Mouse (Mus musculus) forebrain, embryonic 16.5 days (tissue): ENCODE measurements around the gene Twnk. TPM values are rescaled to one million over a fixed set of nuclear protein-coding genes. Genes with fewer than 3 reads are reported as not detected.

Experiments
- ATAC-seq: fragments of 200-750 bp; cut with Nextera tagmentation; 2 replicates; pipeline ENCODE4 v1.8.0; 2017; ENCODE audit warnings: mild to moderate bottlenecking, moderate library complexity
- H3K27ac ChIP-seq: fragments of 300-500 bp; sonication (generic); 2 replicates; pipeline ENCODE4 v1.5.1; 2014; ENCODE audit warnings: low read length, control low read depth
- H3K27me3 ChIP-seq: fragments of 300-500 bp; sonication (generic); replicated peaks from 2 replicates; pipeline ENCODE4 v1.6.1; 2014; ENCODE audit warnings: low read length; ENCODE audit not compliant: control insufficient read depth, insufficient read depth
- H3K36me3 ChIP-seq: fragments of 300-500 bp; sonication (generic); 2 replicates; pipeline ENCODE4 v1.6.1; 2014; ENCODE audit not compliant: control insufficient read depth, insufficient read depth
- H3K4me1 ChIP-seq: fragments of 300-500 bp; sonication (generic); replicated peaks from 2 replicates; pipeline ENCODE4 v1.6.1; 2014; ENCODE audit warnings: low read length; ENCODE audit not compliant: control insufficient read depth, insufficient read depth
- H3K4me2 ChIP-seq: fragments of 300-500 bp; sonication (generic); 2 replicates; pipeline ENCODE4 v1.6.1; 2014; ENCODE audit warnings: mild to moderate bottlenecking, low read length, control low read depth
- H3K4me3 ChIP-seq: fragments of 300-500 bp; sonication (generic); replicated peaks from 2 replicates; pipeline ENCODE4 v1.5.1; 2014; ENCODE audit warnings: mild to moderate bottlenecking, low read length, control low read depth
- H3K9ac ChIP-seq: fragments of 300-500 bp; sonication (generic); replicated peaks from 2 replicates; pipeline ENCODE4 v1.6.1; 2014; ENCODE audit warnings: low read depth, low read length, control low read depth
- H3K9me3 ChIP-seq: fragments of 300-500 bp; sonication (generic); 2 replicates; pipeline ENCODE4 v1.6.1; 2016; ENCODE audit warnings: low read length; ENCODE audit not compliant: control insufficient read depth
- WGBS: fragments of 180-500 bp; shearing (Covaris S2); extraction: QIAGEN DNeasy Blood & Tissue Kit; methylation state at CpG from one replicate; pipeline ENCODE4 v1.1.7; 2014; 5-methylcytosine and 5-hydroxymethylcytosine counted together
- polyA plus RNA-seq: library from polyadenylated mRNA; unstranded; fragments of >200 nt; fragmentation: Nextera tagmentation; extraction: Ambion mirVana; gene quantifications from 2 replicates; pipeline ENCODE4 v1.2.1, GENCODE M21; 2015

Gene Twnk
- polyA plus RNA-seq, 1 experiment from 2014 or later: 24.6 TPM

- peaks cover 3% of the 10 kb centered on the region; the same call in 1 of the 2 replicates for H3K36me3 ChIP-seq
- H3K9me3 ChIP-seq: no peaks in the 10 kb centered on the region
- H3K4me3 ChIP-seq: no peak overlapping the region
- H3K4me2 ChIP-seq: no peak overlapping the region
- peaks cover 38% of the 10 kb centered on the region for H3K4me1 ChIP-seq
- 61% methylated on average over 7 of the region's 7 CpGs for WGBS
- no peak overlapping the region for H3K9ac ChIP-seq
- no peak overlapping the region for H3K27ac ChIP-seq
- H3K27me3 ChIP-seq: no peaks in the 10 kb centered on the region
- no peak for ATAC-seq
These were observed 13.2 kb upstream of the Twnk start for GRCm38 (mm10) chr19:44992246-44992645.

GRCm38 (mm10) chr19:44992712-44993111 lies 12.8 kb upstream of the Twnk start:
- peaks cover 33% of the 10 kb centered on the region for H3K4me1 ChIP-seq

GRCm38 (mm10) chr19:44997786-44998185 lies 7.7 kb upstream of the Twnk start:
- Histone ChIP-seq H3K36me3 (peaks cover 22% of the 10 kb centered on the region), H3K27me3 (no peaks in the 10 kb centered on the region), H3K9ac (no peak overlapping the region), H3K4me2 (no peak overlapping the region), H3K4me3 (no peak overlapping the region), H3K4me1 (no peaks in the 10 kb centered on the region), H3K9me3 (no peaks in the 10 kb centered on the region), H3K27ac (no peak overlapping the region)
- WGBS: 91% methylated on average over 11 of the region's 11 CpGs
- ATAC-seq: no peak

More at GRCm38 (mm10) chr19:44992712-44993111, 12.8 kb upstream of the Twnk start:
- ATAC-seq: no peak
- Histone ChIP-seq H3K4me3 (no peak overlapping the region), H3K36me3 (peaks cover 3% of the 10 kb centered on the region; the same call in 1 of the 2 replicates), H3K4me2 (no peak overlapping the region), H3K9me3 (no peaks in the 10 kb centered on the region), H3K27ac (no peak overlapping the region), H3K9ac (no peak overlapping the region), H3K27me3 (no peaks in the 10 kb centered on the region)
- 67% methylated on average over 7 of the region's 7 CpGs for WGBS

GRCm38 (mm10) chr19:44999647-45000046 lies 5.8 kb upstream of the Twnk start:
- Histone ChIP-seq H3K9ac (no peak overlapping the region), H3K4me2 (no peak overlapping the region), H3K27me3 (no peaks in the 10 kb centered on the region), H3K9me3 (no peaks in the 10 kb centered on the region), H3K27ac (no peak overlapping the region), H3K36me3 (peaks cover 22% of the 10 kb centered on the region), H3K4me3 (no peak overlapping the region), H3K4me1 (no peaks in the 10 kb centered on the region)
- 95% methylated on average over 8 of the region's 8 CpGs for WGBS
- no peak for ATAC-seq

GRCm38 (mm10) chr19:45002301-45002700 lies 3.2 kb upstream of the Twnk start:
- no peak for ATAC-seq
- H3K36me3 ChIP-seq: peaks cover 19% of the 10 kb centered on the region
- WGBS: 68% methylated on average over 3 of the region's 3 CpGs
- no peak overlapping the region for H3K4me3 ChIP-seq
- H3K27ac ChIP-seq: no peak overlapping the region
- H3K4me1 ChIP-seq: peaks cover 16% of the 10 kb centered on the region
- H3K9ac ChIP-seq: no peak overlapping the region
- no peak overlapping the region for H3K4me2 ChIP-seq
- H3K27me3 ChIP-seq: no peaks in the 10 kb centered on the region
- H3K9me3 ChIP-seq: no peaks in the 10 kb centered on the region

- Histone ChIP-seq H3K9ac (no peak overlapping the region), H3K36me3 (peaks cover 10% of the 10 kb centered on the region)
- ATAC-seq: no peak
These were observed 1.5 kb upstream of the Twnk start for GRCm38 (mm10) chr19:45003740-45004516.

GRCm38 (mm10) chr19:45005957-45006712 lies 672 bp downstream of the Twnk start, which contains the start of gene Mrpl43:
Mrpl43 (minus strand) TSS chr19:45006442.
- Histone ChIP-seq H3K9me3 (no peaks in the 10 kb centered on the region), H3K9ac (peak within 1 kb of the TSS; percentile 63), H3K4me3 (peak within 1 kb of the TSS; percentile 77), H3K27ac (peak within 1 kb of the TSS; percentile 68), H3K36me3 (peaks cover 8% of the 10 kb centered on the region), H3K27me3 (no peaks in the 10 kb centered on the region), H3K4me1 (peaks cover 24% of the 10 kb centered on the region), H3K4me2 (peak within 1 kb of the TSS; percentile 81)
- ATAC-seq: peak; percentile 92
- under 1% methylated on average over 82 of the region's 82 CpGs for WGBS

More at GRCm38 (mm10) chr19:45003740-45004516, 1.5 kb upstream of the Twnk start:
- WGBS: 88% methylated on average over 7 of the region's 7 CpGs
- H3K4me2 ChIP-seq: no peak overlapping the region
- H3K27me3 ChIP-seq: no peaks in the 10 kb centered on the region
- no peak overlapping the region for H3K4me3 ChIP-seq
- peaks cover 21% of the 10 kb centered on the region for H3K4me1 ChIP-seq
- H3K27ac ChIP-seq: no peak overlapping the region
- H3K9me3 ChIP-seq: no peaks in the 10 kb centered on the region

- Histone ChIP-seq H3K9me3 (no peaks in the 10 kb centered on the region), H3K4me3 (peak overlapping the region; percentile 77), H3K27ac (no peak overlapping the region; the same call in 1 of the 2 replicates), H3K27me3 (no peaks in the 10 kb centered on the region), H3K4me2 (peak overlapping the region; percentile 81), H3K9ac (peak overlapping the region; percentile 63), H3K4me1 (peaks cover 24% of the 10 kb centered on the region), H3K36me3 (peaks cover 12% of the 10 kb centered on the region)
- WGBS: 40% methylated on average over 17 of the region's 17 CpGs
- no peak for ATAC-seq
These were observed 1.6 kb downstream of the Twnk start for GRCm38 (mm10) chr19:45007021-45007420.
